8 mouse cellular contexts compared by ENCODE assay signal in genomic region chr6:91978371-91979300, GRCm38 (mm10). TPM values are rescaled to one million over a fixed set of nuclear protein-coding genes. Genes with fewer than 3 reads are reported as not detected.
DNase-seq lines count a peak whose midpoint lies in the region; ATAC-seq and TF ChIP-seq lines count a peak whose summit lies in the region.

Fgd5 (plus strand) TSS chr6:91978878.

- peaks cover 18% of the 10 kb centered on the region for H3K4me1 ChIP-seq in heart, embryonic 10.5 days
- peaks cover 6% of the 10 kb centered on the region; the same call in 1 of the 2 replicates for H3K4me1 ChIP-seq in kidney, postnatal 0 days (replicated peaks; ENCODE audit: insufficient read depth, low read length)

- ATAC-seq in kidney, postnatal 0 days (replicated peaks; ENCODE audit: low FRiP score, low read depth): peak; percentile 60
- no peak for ATAC-seq in granulocyte monocyte progenitor cell, adult 5-6 weeks (replicated peaks; ENCODE audit: poor library complexity, severe bottlenecking)

- H3K4me3 ChIP-seq in gastrocnemius, adult 2 months: peak within 1 kb of the TSS; percentile 77
- peak within 1 kb of the TSS; percentile 73 for H3K4me3 ChIP-seq in heart, embryonic 10.5 days
- H3K4me3 ChIP-seq in kidney, postnatal 0 days (replicated peaks; ENCODE audit: low read depth, low read length): peak within 1 kb of the TSS; percentile 68

- peak; percentile 64 for DNase-seq in gastrocnemius, adult 2 months
- DNase-seq in gastrocnemius, adult 18-20 months (ENCODE audit: low spot score): no peak
- peak; percentile 56 for DNase-seq in embryo, embryonic 10 days (ENCODE audit: low spot score)
- DNase-seq in heart, embryonic 10.5 days (ENCODE audit: low spot score): no peak
- DNase-seq in kidney, postnatal 0 days (ENCODE audit: low spot score): peak; percentile 79
- DNase-seq in lung, postnatal 25 days (ENCODE audit: low spot score): peak; percentile 53
- DNase-seq in ovary, adult 18-20 months (ENCODE audit: low spot score): no peak

- H3K9ac ChIP-seq in kidney, postnatal 0 days (ENCODE audit: low read depth, low read length): peak within 1 kb of the TSS; percentile 71

- TF ChIP-seq CTCF in gastrocnemius, adult 2 months (IDR thresholded peaks at IDR 0.05): no peak
- no peak for TF ChIP-seq CTCF in kidney, postnatal 0 days (IDR thresholded peaks at IDR 0.05; ENCODE audit: low read depth)

- peaks cover 52% of the 10 kb centered on the region for H3K27me3 ChIP-seq in heart, embryonic 10.5 days (ENCODE audit: insufficient read depth, poor library complexity, severe bottlenecking)
- H3K27me3 ChIP-seq in kidney, postnatal 0 days (ENCODE audit: insufficient read depth, low read length): 0 out of 2 replicates have a peak, but pooled peaks cover 3% of the 10 kb centered on the region

- H3K36me3 ChIP-seq in heart, embryonic 10.5 days: no peaks in the 10 kb centered on the region
- H3K36me3 ChIP-seq in kidney, postnatal 0 days (ENCODE audit: insufficient read depth, low read length): no peaks in the 10 kb centered on the region

- H3K27ac ChIP-seq in gastrocnemius, adult 2 months: peak within 1 kb of the TSS; percentile 91
- H3K27ac ChIP-seq in heart, embryonic 10.5 days: peak within 1 kb of the TSS; percentile 85
- peak within 1 kb of the TSS; percentile 60; the same call in 1 of the 2 replicates for H3K27ac ChIP-seq in kidney, postnatal 0 days

- H3K9me3 ChIP-seq in heart, embryonic 10.5 days: no peaks in the 10 kb centered on the region
- no peaks in the 10 kb centered on the region for H3K9me3 ChIP-seq in kidney, postnatal 0 days (replicated peaks; ENCODE audit: low read length)

- intact Hi-C loops in gastrocnemius, adult 2 months (cut with DNase I): loop anchor here (5.0 kb wide), 1 partner anchor 89 kb away; no protein-coding TSS in a partner anchor

- WGBS in heart, embryonic 10.5 days: under 1% methylated on average over 56 of the region's 62 CpGs
- WGBS in kidney, postnatal 0 days: under 1% methylated on average over 58 of the region's 62 CpGs

- peak within 1 kb of the TSS; percentile 80 for H3K4me2 ChIP-seq in kidney, postnatal 0 days (ENCODE audit: low read length)

RNA-seq across cellular contexts. Expression of gene Fgd5, which starts in this region (rescaled TPM):
- 10 to 100 TPM in 1 of 2 experiments, 1 to 10 TPM in 1; 9.0 to 11.3 TPM for total RNA-seq in gastrocnemius, adult 2 months (2021)
- total RNA-seq in gastrocnemius, adult 18-20 months (2021): 10 to 100 TPM in 1 of 2 experiments, 1 to 10 TPM in 1; 7.7 to 10.6 TPM
- 12.9 and 15.7 TPM in 2 replicates for polyA plus RNA-seq in heart, embryonic 10.5 days (2016; fragmentation: Nextera tagmentation; extraction: Ambion mirVana)
- 11.9 and 12.5 TPM in 2 replicates for polyA plus RNA-seq in kidney, postnatal 0 days (2015; fragmentation: Nextera tagmentation; extraction: Ambion mirVana)
- 0.41 TPM in 1 of 2 replicates, not detected in the other for total RNA-seq in granulocyte monocyte progenitor cell, adult 5-6 weeks (2014; fragmentation: Nextera tagmentation)
- total RNA-seq in granulocyte monocyte progenitor cell, adult 5-6 weeks (2017): not detected in 2 replicates

Comparison
In these comparisons a context has a peak if more than half of its experiments do, and no peak if none do; other contexts are left out.
1. RNA of gene Fgd5 (total RNA-seq): 9.0 to 11.3 TPM in gastrocnemius, adult 2 months and 7.7 to 10.6 TPM in gastrocnemius, adult 18-20 months; 0.41 TPM in granulocyte monocyte progenitor cell, adult 5-6 weeks; every median in the first group is over 4 times any median in the second.
2. DNase-seq: peak in gastrocnemius, adult 2 months (single experiment), embryo, embryonic 10 days (single experiment), kidney, postnatal 0 days (single experiment) and lung, postnatal 25 days (single experiment); none in gastrocnemius, adult 18-20 months (single experiment), heart, embryonic 10.5 days (single experiment) and ovary, adult 18-20 months (single experiment).
3. Peak in every context shown above with its lines, with median percentiles within 50 percentile points of each other: H3K27ac ChIP-seq and H3K4me3 ChIP-seq.